In genomic region chr14:33067676-33068075, GRCm38 (mm10) we compare ENCODE assay signal across 24 mouse cellular contexts.
DNase-seq lines count a peak whose midpoint lies in the region; ATAC-seq lines count a peak whose summit lies in the region.
"Had no signal": no experiment of that assay in that cellular context is flagged by ENCODE, and none has a peak within 500 bp of the region (broad histone marks: within the 10 kb centered on the region; RNA-seq: fewer than 3 reads in every experiment).

No protein-coding gene starts in this region.

- DNase-seq in hindbrain, embryonic 14.5 days (ENCODE audit: low spot score) = no peak
- DNase-seq in embryo, embryonic 10 days (ENCODE audit: low spot score) = peak; percentile 30
- DNase-seq in kidney, postnatal 25 days = no peak
- DNase-seq: adrenal gland, postnatal 36 days; cerebellum, adult 18-20 months; cerebellum, postnatal 36 days; liver; lung, postnatal 4 days; retina, postnatal 1 day; right cerebral cortex, postnatal 25 days; spleen, adult 18-20 months had no signal

- H3K9me3 ChIP-seq in hindbrain, embryonic 12.5 days (replicated peaks) = no peaks in the 10 kb centered on the region
- no peaks in the 10 kb centered on the region for H3K9me3 ChIP-seq in hindbrain, embryonic 14.5 days (ENCODE audit: control insufficient read depth, low read length)
- H3K9me3 ChIP-seq in hindbrain, embryonic 15.5 days = no peaks in the 10 kb centered on the region
- H3K9me3 ChIP-seq in neural tube, embryonic 13.5 days = no peaks in the 10 kb centered on the region
- H3K9me3 ChIP-seq: forebrain, embryonic 13.5 days; liver, embryonic 15.5 days; midbrain, embryonic 15.5 days had no signal

- peak; percentile 86 for ATAC-seq in hindbrain, embryonic 12.5 days (ENCODE audit: low FRiP score)
- no peak for ATAC-seq in hindbrain, embryonic 14.5 days (ENCODE audit: low FRiP score)
- ATAC-seq in hindbrain, embryonic 15.5 days (ENCODE audit: low FRiP score, low read depth) = peak; percentile 59; the same call in 1 of the 2 replicates
- ATAC-seq in neural tube, embryonic 13.5 days (ENCODE audit: low read depth) = peak; percentile 61; the same call in 1 of the 2 replicates
- no peak for ATAC-seq in CD4-positive, CD25-positive, alpha-beta regulatory T cell, adult 4 months
- ATAC-seq: forebrain, embryonic 13.5 days; intestine, postnatal 0 days; midbrain, embryonic 15.5 days; Patski had no signal

- H3K36me3 ChIP-seq in hindbrain, embryonic 12.5 days = no peaks in the 10 kb centered on the region
- no peaks in the 10 kb centered on the region for H3K36me3 ChIP-seq in hindbrain, embryonic 14.5 days (replicated peaks; ENCODE audit: control insufficient read depth, insufficient read depth)
- no peaks in the 10 kb centered on the region for H3K36me3 ChIP-seq in hindbrain, embryonic 15.5 days
- H3K36me3 ChIP-seq in neural tube, embryonic 13.5 days = no peaks in the 10 kb centered on the region
- H3K36me3 ChIP-seq: G1E; liver, embryonic 15.5 days; midbrain, embryonic 15.5 days had no signal

- H3K9ac ChIP-seq in hindbrain, embryonic 12.5 days = no peak overlapping the region
- H3K9ac ChIP-seq in hindbrain, embryonic 14.5 days = no peak overlapping the region
- no peak overlapping the region for H3K9ac ChIP-seq in hindbrain, embryonic 15.5 days
- no peak overlapping the region for H3K9ac ChIP-seq in neural tube, embryonic 13.5 days
- H3K9ac ChIP-seq: forebrain, embryonic 13.5 days; liver, embryonic 15.5 days; midbrain, embryonic 15.5 days had no signal

- H3K4me3 ChIP-seq in hindbrain, embryonic 12.5 days = no peak overlapping the region
- H3K4me3 ChIP-seq in hindbrain, embryonic 14.5 days (replicated peaks; ENCODE audit: low read length) = no peak overlapping the region
- no peak overlapping the region for H3K4me3 ChIP-seq in hindbrain, embryonic 15.5 days
- no peak overlapping the region for H3K4me3 ChIP-seq in neural tube, embryonic 13.5 days
- H3K4me3 ChIP-seq: forebrain, embryonic 13.5 days; left cerebral cortex, adult 2 months; liver, embryonic 15.5 days; midbrain, embryonic 15.5 days had no signal

- no peak overlapping the region for H3K4me2 ChIP-seq in hindbrain, embryonic 12.5 days (replicated peaks)
- no peak overlapping the region for H3K4me2 ChIP-seq in hindbrain, embryonic 14.5 days (replicated peaks)
- no peak overlapping the region for H3K4me2 ChIP-seq in hindbrain, embryonic 15.5 days
- H3K4me2 ChIP-seq in neural tube, embryonic 13.5 days = no peak overlapping the region
- H3K4me2 ChIP-seq: forebrain, embryonic 13.5 days; heart, embryonic 11.5 days; liver, embryonic 15.5 days; midbrain, embryonic 15.5 days had no signal

- 59% methylated on average over 9 of the region's 9 CpGs for WGBS in hindbrain, embryonic 12.5 days
- WGBS in hindbrain, embryonic 14.5 days = 55% methylated on average over 9 of the region's 9 CpGs
- 48% methylated on average over 9 of the region's 9 CpGs for WGBS in hindbrain, embryonic 15.5 days
- WGBS in neural tube, embryonic 13.5 days = 61% methylated on average over 9 of the region's 9 CpGs

- H3K4me1 ChIP-seq in hindbrain, embryonic 12.5 days = no peaks in the 10 kb centered on the region
- H3K4me1 ChIP-seq in hindbrain, embryonic 14.5 days (replicated peaks; ENCODE audit: control insufficient read depth, insufficient read depth, low read length) = 0 out of 2 replicates have a peak, but pooled peaks cover 3% of the 10 kb centered on the region
- no peaks in the 10 kb centered on the region for H3K4me1 ChIP-seq in hindbrain, embryonic 15.5 days (replicated peaks)
- H3K4me1 ChIP-seq in neural tube, embryonic 13.5 days (replicated peaks) = no peaks in the 10 kb centered on the region; the same call in 1 of the 2 replicates
- H3K4me1 ChIP-seq: forebrain, embryonic 13.5 days; liver, embryonic 15.5 days; midbrain, embryonic 15.5 days had no signal

- H3K27me3 ChIP-seq in hindbrain, embryonic 12.5 days = peaks cover 5% of the 10 kb centered on the region; the same call in 1 of the 2 replicates
- peaks cover 2% of the 10 kb centered on the region; the same call in 1 of the 2 replicates for H3K27me3 ChIP-seq in hindbrain, embryonic 14.5 days (ENCODE audit: control insufficient read depth, insufficient read depth, low read length)
- H3K27me3 ChIP-seq in hindbrain, embryonic 15.5 days = no peaks in the 10 kb centered on the region
- H3K27me3 ChIP-seq in neural tube, embryonic 13.5 days = no peaks in the 10 kb centered on the region; the same call in 1 of the 2 replicates
- H3K27me3 ChIP-seq: CH12.LX; liver, embryonic 15.5 days; midbrain, embryonic 15.5 days had no signal

- 0 out of 2 replicates have a peak overlapping the region, but pooled peaks have one; percentile 12 for H3K27ac ChIP-seq in hindbrain, embryonic 12.5 days
- no peak overlapping the region for H3K27ac ChIP-seq in hindbrain, embryonic 14.5 days
- H3K27ac ChIP-seq in hindbrain, embryonic 15.5 days (replicated peaks) = no peak overlapping the region
- no peak overlapping the region for H3K27ac ChIP-seq in neural tube, embryonic 13.5 days (replicated peaks)
- H3K27ac ChIP-seq: forebrain, embryonic 13.5 days; left cerebral cortex, adult 2 months; liver, embryonic 15.5 days; midbrain, embryonic 15.5 days had no signal

Comparison
In these comparisons a context has a peak if more than half of its experiments do, and no peak if none do; other contexts are left out.
1. ATAC-seq: peak in hindbrain, embryonic 12.5 days (single experiment), hindbrain, embryonic 15.5 days (single experiment) and neural tube, embryonic 13.5 days (single experiment); none in hindbrain, embryonic 14.5 days (single experiment) and CD4-positive, CD25-positive, alpha-beta regulatory T cell, adult 4 months (single experiment).